Mouse (Mus musculus) left cerebral cortex, adult 8-10 months (tissue): ENCODE measurements around the gene Pard6a. TPM values are rescaled to one million over a fixed set of nuclear protein-coding genes. Genes with fewer than 3 reads are reported as not detected.

Experiments used
- total RNA-seq, 4 experiments: library from RNA; stranded (reverse); gene quantifications; 2 replicates each; pipeline ENCODE4 v1.2.4; 2022

Gene Pard6a
- total RNA-seq, 4 experiments from 2014 or later: 34.7 to 42.3 (median 39.2) TPM

Other genes with a start within 250 kb of the Pard6a start
- 10 to 100 TPM; 59.3 to 66.5 (median 60.9) TPM for gene Tppp3, start 229.6 kb upstream of the Pard6a start, total RNA-seq
- 10 to 100 TPM; 38.3 to 45.8 (median 42.9) TPM for gene Zdhhc1, start 204.2 kb upstream of the Pard6a start, total RNA-seq
- not detected for gene Hsd11b2, start 182.4 kb upstream of the Pard6a start, total RNA-seq
- gene Atp6v0d1, start 135.1 kb upstream of the Pard6a start, total RNA-seq: 100 to 1,000 TPM; 297 to 314 (median 303) TPM
- 10 to 100 TPM; 65.5 to 70.5 (median 67.3) TPM for gene Ripor1, start 95.9 kb upstream of the Pard6a start, total RNA-seq
- 10 to 100 TPM; 65.3 to 80.8 (median 68.8) TPM for gene Ctcf, start 64.6 kb upstream of the Pard6a start, total RNA-seq
- gene Agrp, start 63.8 kb upstream of the Pard6a start, total RNA-seq: not detected
- gene Carmil2, start 14.9 kb upstream of the Pard6a start, total RNA-seq: 10 to 100 TPM; 57.2 to 62.8 (median 58.3) TPM
- gene Acd, start within 50 bp of the Pard6a start, total RNA-seq: 10 to 100 TPM; 49.0 to 53.8 (median 50.9) TPM
- under 1 TPM in 2 of 4 experiments, not detected in 2; 0.44 to 0.46 TPM for gene 4933405L10Rik, start 6.5 kb downstream of the Pard6a start, total RNA-seq
- 10 to 100 TPM in 1 of 4 experiments, 1 to 10 TPM in 3; 9.0 to 11.2 (median 9.3) TPM for gene Enkd1, start 7.1 kb downstream of the Pard6a start, total RNA-seq
- gene Gfod2, start 57.5 kb downstream of the Pard6a start, total RNA-seq: 10 to 100 TPM; 14.5 to 21.4 (median 18.3) TPM
- 10 to 100 TPM; 20.1 to 24.4 (median 22.4) TPM for gene Ranbp10, start 126.2 kb downstream of the Pard6a start, total RNA-seq
- gene Tsnaxip1, start 126.6 kb downstream of the Pard6a start, total RNA-seq: under 1 TPM in 1 of 4 experiments, not detected in 3; 0.16 TPM
- gene Cenpt, start 152.1 kb downstream of the Pard6a start, total RNA-seq: 10 to 100 TPM; 14.4 to 17.8 (median 16.0) TPM
- gene Thap11, start 154.0 kb downstream of the Pard6a start, total RNA-seq: 10 to 100 TPM; 36.8 to 41.5 (median 37.4) TPM
- 10 to 100 TPM; 19.8 to 39.6 (median 23.2) TPM for gene Nutf2, start 159.4 kb downstream of the Pard6a start, total RNA-seq
- 10 to 100 TPM; 56.5 to 64.4 (median 62.9) TPM for gene Edc4, start 179.7 kb downstream of the Pard6a start, total RNA-seq
- gene Nrn1l, start 192.4 kb downstream of the Pard6a start, total RNA-seq: 1 to 10 TPM; 4.3 to 5.6 (median 4.9) TPM
- 10 to 100 TPM in 1 of 4 experiments, 1 to 10 TPM in 3; 8.5 to 11.2 (median 9.1) TPM for gene Pskh1, start 199.3 kb downstream of the Pard6a start, total RNA-seq
- 1 to 10 TPM in 1 of 4 experiments, under 1 TPM in 2, not detected in 1; 0.67 to 1.2 (median 0.98) TPM for gene Ctrl, start 232.7 kb downstream of the Pard6a start, total RNA-seq
- 10 to 100 TPM; 82.5 to 92.6 (median 90.1) TPM for gene Psmb10, start 237.3 kb downstream of the Pard6a start, total RNA-seq
- gene Lcat, start 242.2 kb downstream of the Pard6a start, total RNA-seq: 10 to 100 TPM; 19.5 to 27.1 (median 23.5) TPM